Comparison of ENCODE assay signal across 21 mouse cellular contexts in genomic region chr16:30880682-30881081, GRCm38 (mm10).
"Had no signal": no experiment of that assay in that cellular context is flagged by ENCODE, and none has a peak within 500 bp of the region (broad histone marks: within the 10 kb centered on the region; RNA-seq: fewer than 3 reads in every experiment).

No protein-coding gene starts in this region.

- DNase-seq: liver, postnatal 0 days; lung, adult 2 months; lung, postnatal 14 days; lung, postnatal 36 days; retina, postnatal 1 day; right cerebral cortex, adult 18-20 months; right cerebral cortex, postnatal 25 days; right cerebral cortex, postnatal 4 days; spleen, adult 18-20 months; thymus, adult 2 months; thymus, postnatal 25 days; thymus, postnatal 4 days had no signal

- H3K27ac ChIP-seq: lung, embryonic 15.5 days; macrophage; midbrain, embryonic 13.5 days; midbrain, embryonic 15.5 days; neural tube, embryonic 13.5 days; neural tube, embryonic 15.5 days had no signal

- H3K9me3 ChIP-seq: lung, embryonic 15.5 days; midbrain, embryonic 13.5 days; midbrain, embryonic 15.5 days; neural tube, embryonic 13.5 days; neural tube, embryonic 15.5 days had no signal

- H3K9ac ChIP-seq: liver, postnatal 0 days; lung, embryonic 15.5 days; midbrain, embryonic 13.5 days; midbrain, embryonic 15.5 days; neural tube, embryonic 13.5 days; neural tube, embryonic 15.5 days had no signal

- H3K4me3 ChIP-seq: lung, embryonic 15.5 days; megakaryocyte, embryonic 14.5 days; midbrain, embryonic 13.5 days; midbrain, embryonic 15.5 days; neural tube, embryonic 13.5 days; neural tube, embryonic 15.5 days had no signal

- ATAC-seq: liver, postnatal 0 days; lung, postnatal 0 days; midbrain, embryonic 13.5 days; midbrain, embryonic 15.5 days had no signal

- H3K4me2 ChIP-seq: lung, embryonic 15.5 days; midbrain, embryonic 11.5 days; midbrain, embryonic 13.5 days; midbrain, embryonic 15.5 days; neural tube, embryonic 13.5 days; neural tube, embryonic 15.5 days had no signal

- H3K27me3 ChIP-seq: lung, embryonic 15.5 days; midbrain, embryonic 13.5 days; midbrain, embryonic 15.5 days; neural tube, embryonic 13.5 days; neural tube, embryonic 15.5 days had no signal

- H3K36me3 ChIP-seq: lung, embryonic 15.5 days; midbrain, embryonic 13.5 days; midbrain, embryonic 15.5 days; neural tube, embryonic 13.5 days; neural tube, embryonic 15.5 days had no signal

- H3K4me1 ChIP-seq: lung, embryonic 15.5 days had no signal
